Mouse (Mus musculus) intestine, embryonic 16.5 days (tissue): ENCODE results near the gene Scrg1. TPM values are rescaled to one million over a fixed set of nuclear protein-coding genes. Genes with fewer than 3 reads are reported as not detected.
"Not testable (repeated sequence)": the region's sequence is repeated elsewhere in the genome, so short reads cannot be mapped to it uniquely, and the experiment has no call there.

Experiments used
- ATAC-seq: fragments of 200-750 bp; cut with Nextera tagmentation; 2 replicates; pipeline ENCODE4 v1.8.0; 2017; ENCODE audit warnings: moderate TSS enrichment, moderate library complexity
- H3K27ac ChIP-seq: fragments of 300-500 bp; sonication (generic); 2 replicates; pipeline ENCODE4 v1.5.1; 2014; ENCODE audit warnings: mild to moderate bottlenecking, low read length
- H3K27me3 ChIP-seq: fragments of 300-500 bp; sonication (generic); replicated peaks from 2 replicates; pipeline ENCODE4 v1.6.1; 2014; ENCODE audit warnings: low read length, control low read depth, mixed read lengths; ENCODE audit not compliant: control insufficient read depth, insufficient read depth
- H3K36me3 ChIP-seq: fragments of 300-500 bp; sonication (generic); 2 replicates; pipeline ENCODE4 v1.6.1; 2014; ENCODE audit warnings: low read length, control low read depth; ENCODE audit not compliant: control insufficient read depth, insufficient read depth
- H3K4me1 ChIP-seq: fragments of 300-500 bp; sonication (generic); 2 replicates; pipeline ENCODE4 v1.6.1; 2014; ENCODE audit warnings: low read length, control low read depth, mixed read lengths; ENCODE audit not compliant: control insufficient read depth, insufficient read depth
- H3K4me2 ChIP-seq: fragments of 300-500 bp; sonication (generic); 2 replicates; pipeline ENCODE4 v1.6.1; 2014; ENCODE audit warnings: low read depth, low read length, control low read depth
- H3K4me3 ChIP-seq: fragments of 300-500 bp; sonication (generic); 2 replicates; pipeline ENCODE4 v1.5.1; 2014; ENCODE audit warnings: mild to moderate bottlenecking, low read length
- H3K9ac ChIP-seq: fragments of 300-500 bp; sonication (generic); 2 replicates; pipeline ENCODE4 v1.6.1; 2014; ENCODE audit warnings: low read depth, low read length
- H3K9me3 ChIP-seq: fragments of 300-500 bp; sonication (generic); 2 replicates; pipeline ENCODE4 v1.6.1; 2016; ENCODE audit warnings: low read length, control low read depth; ENCODE audit not compliant: control insufficient read depth
- WGBS: fragments of 180-500 bp; shearing (Covaris S2); extraction: QIAGEN DNeasy Blood & Tissue Kit; methylation state at CpG from one replicate; pipeline ENCODE4 v1.1.7; 2014; 5-methylcytosine and 5-hydroxymethylcytosine counted together
- polyA plus RNA-seq: library from polyadenylated mRNA; unstranded; fragments of >200 nt; fragmentation: Nextera tagmentation; extraction: Ambion mirVana; gene quantifications from 2 replicates; pipeline ENCODE4 v1.2.1, GENCODE M21; 2015

Gene Scrg1
- polyA plus RNA-seq, 1 experiment from 2014 or later = 0.27 TPM

- no peaks in the 10 kb centered on the region for H3K9me3 ChIP-seq
Measured at GRCm38 (mm10) chr8:57443289-57443688, 12.4 kb upstream of the Scrg1 start.

GRCm38 (mm10) chr8:57445901-57446300 lies 9.8 kb upstream of the Scrg1 start:
- H3K27ac ChIP-seq, H3K27me3 ChIP-seq, H3K4me1 ChIP-seq, H3K4me3 ChIP-seq, H3K36me3 ChIP-seq, H3K9me3 ChIP-seq, H3K4me2 ChIP-seq, H3K9ac ChIP-seq, ATAC-seq: not testable (repeated sequence)
- WGBS = 89% methylated on average over 4 of the region's 5 CpGs

More at GRCm38 (mm10) chr8:57443289-57443688, 12.4 kb upstream of the Scrg1 start:
- Histone ChIP-seq H3K9ac (no peak overlapping the region), H3K4me1 (no peaks in the 10 kb centered on the region), H3K27ac (no peak overlapping the region), H3K4me3 (no peak overlapping the region), H3K4me2 (no peak overlapping the region), H3K27me3 (no peaks in the 10 kb centered on the region), H3K36me3 (no peaks in the 10 kb centered on the region)
- 58% methylated on average over 4 of the region's 4 CpGs for WGBS
- ATAC-seq = peak; percentile 64

GRCm38 (mm10) chr8:57450726-57451125 lies 5.0 kb upstream of the Scrg1 start:
- H3K27me3 ChIP-seq = no peaks in the 10 kb centered on the region
- ATAC-seq = no peak
- 73% methylated on average over 7 of the region's 7 CpGs for WGBS
- H3K4me1 ChIP-seq = no peaks in the 10 kb centered on the region
- H3K4me3 ChIP-seq = no peak overlapping the region
- no peaks in the 10 kb centered on the region for H3K36me3 ChIP-seq
- no peak overlapping the region for H3K27ac ChIP-seq
- no peaks in the 10 kb centered on the region for H3K9me3 ChIP-seq
- H3K9ac ChIP-seq = no peak overlapping the region
- H3K4me2 ChIP-seq = no peak overlapping the region

GRCm38 (mm10) chr8:57451896-57452295 lies 3.8 kb upstream of the Scrg1 start:
- H3K27ac ChIP-seq = no peak overlapping the region
- no peak for ATAC-seq
- H3K27me3 ChIP-seq = no peaks in the 10 kb centered on the region
- no peak overlapping the region for H3K4me3 ChIP-seq
- H3K9me3 ChIP-seq = no peaks in the 10 kb centered on the region
- no peaks in the 10 kb centered on the region for H3K36me3 ChIP-seq
- H3K9ac ChIP-seq = no peak overlapping the region
- no peaks in the 10 kb centered on the region for H3K4me1 ChIP-seq
- WGBS = 96% methylated on average over 4 of the region's 4 CpGs
- H3K4me2 ChIP-seq = no peak overlapping the region

- H3K9me3 ChIP-seq = no peaks in the 10 kb centered on the region
- no peaks in the 10 kb centered on the region for H3K36me3 ChIP-seq
- no peaks in the 10 kb centered on the region for H3K27me3 ChIP-seq
- H3K4me2 ChIP-seq = no peak overlapping the region
- H3K4me1 ChIP-seq = no peaks in the 10 kb centered on the region
- H3K27ac ChIP-seq = no peak overlapping the region
- ATAC-seq = no peak
- no peak overlapping the region for H3K9ac ChIP-seq
- 93% methylated on average over 2 of the region's 2 CpGs for WGBS
- no peak overlapping the region for H3K4me3 ChIP-seq
Measured at GRCm38 (mm10) chr8:57453361-57453760, 2.4 kb upstream of the Scrg1 start.

GRCm38 (mm10) chr8:57457152-57457551 lies 1.4 kb downstream of the Scrg1 start:
- H3K4me3 ChIP-seq = no peak overlapping the region
- no peak for ATAC-seq
- WGBS = 85% methylated on average over 6 of the region's 6 CpGs

GRCm38 (mm10) chr8:57457942-57458341 lies 2.2 kb downstream of the Scrg1 start:
- Histone ChIP-seq H3K27me3 (no peaks in the 10 kb centered on the region), H3K36me3 (no peaks in the 10 kb centered on the region), H3K27ac (no peak overlapping the region), H3K9me3 (no peaks in the 10 kb centered on the region), H3K9ac (no peak overlapping the region), H3K4me2 (no peak overlapping the region), H3K4me3 (no peak overlapping the region), H3K4me1 (no peaks in the 10 kb centered on the region)
- no peak for ATAC-seq
- 69% methylated on average over 3 of the region's 3 CpGs for WGBS

More at GRCm38 (mm10) chr8:57457152-57457551, 1.4 kb downstream of the Scrg1 start:
- H3K27me3 ChIP-seq = no peaks in the 10 kb centered on the region
- H3K27ac ChIP-seq = no peak overlapping the region
- no peak overlapping the region for H3K4me2 ChIP-seq
- no peak overlapping the region for H3K9ac ChIP-seq
- no peaks in the 10 kb centered on the region for H3K4me1 ChIP-seq
- no peaks in the 10 kb centered on the region for H3K9me3 ChIP-seq
- no peaks in the 10 kb centered on the region for H3K36me3 ChIP-seq

- WGBS = 68% methylated on average over 1 of the region's 1 CpGs
Measured at GRCm38 (mm10) chr8:57462839-57463238, 7.1 kb downstream of the Scrg1 start.

GRCm38 (mm10) chr8:57463757-57464156 lies 8.0 kb downstream of the Scrg1 start:
- no peak overlapping the region for H3K4me2 ChIP-seq
- H3K27me3 ChIP-seq = no peaks in the 10 kb centered on the region
- ATAC-seq = peak; percentile 80
- H3K4me1 ChIP-seq = peaks cover 2% of the 10 kb centered on the region; the same call in 1 of the 2 replicates
- no peak overlapping the region for H3K4me3 ChIP-seq
- H3K27ac ChIP-seq = no peak overlapping the region
- no peak overlapping the region for H3K9ac ChIP-seq
- H3K9me3 ChIP-seq = no peaks in the 10 kb centered on the region
- no peaks in the 10 kb centered on the region for H3K36me3 ChIP-seq
- WGBS = 65% methylated on average over 3 of the region's 3 CpGs

More at GRCm38 (mm10) chr8:57462839-57463238, 7.1 kb downstream of the Scrg1 start:
- H3K9ac ChIP-seq = no peak overlapping the region
- no peak overlapping the region for H3K4me2 ChIP-seq
- H3K4me1 ChIP-seq = no peaks in the 10 kb centered on the region
- no peaks in the 10 kb centered on the region for H3K36me3 ChIP-seq
- ATAC-seq = no peak
- H3K27me3 ChIP-seq = no peaks in the 10 kb centered on the region
- H3K9me3 ChIP-seq = no peaks in the 10 kb centered on the region
- H3K4me3 ChIP-seq = no peak overlapping the region
- H3K27ac ChIP-seq = no peak overlapping the region

GRCm38 (mm10) chr8:57468624-57469023 lies 12.9 kb downstream of the Scrg1 start:
- no peaks in the 10 kb centered on the region for H3K9me3 ChIP-seq
- no peak overlapping the region for H3K4me3 ChIP-seq
- no peak overlapping the region for H3K9ac ChIP-seq
- no peaks in the 10 kb centered on the region for H3K36me3 ChIP-seq
- peak; percentile 76 for ATAC-seq
- WGBS = 32% methylated on average over 5 of the region's 5 CpGs
- peaks cover 4% of the 10 kb centered on the region; the same call in 1 of the 2 replicates for H3K4me1 ChIP-seq
- no peaks in the 10 kb centered on the region for H3K27me3 ChIP-seq
- H3K27ac ChIP-seq = no peak overlapping the region
- H3K4me2 ChIP-seq = no peak overlapping the region
